In the genomic region with DNA sequence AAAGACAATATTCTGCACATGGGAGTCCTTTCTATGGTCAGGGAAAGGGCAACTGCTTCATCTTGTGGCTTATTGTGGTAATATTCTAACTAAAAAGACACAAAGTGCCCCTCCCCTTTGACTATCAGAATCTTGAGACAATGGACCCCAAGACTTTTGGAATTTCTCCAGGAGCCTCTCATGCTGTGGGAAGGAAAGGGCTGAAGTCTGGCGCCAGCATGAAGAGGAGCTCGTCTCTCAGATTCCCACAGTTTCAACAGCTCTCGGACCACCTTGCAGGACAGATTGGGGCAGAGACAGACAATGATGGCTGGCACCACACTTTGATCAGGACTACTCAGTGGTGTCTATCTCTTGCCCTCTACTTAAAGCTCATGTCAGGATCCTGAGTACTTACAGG, we compare ENCODE assay signal across 16 mouse cellular contexts.
"Had no signal": no experiment of that assay in that cellular context is flagged by ENCODE, and none has a peak within 500 bp of the region (broad histone marks: within the 10 kb centered on the region; RNA-seq: fewer than 3 reads in every experiment).

No protein-coding gene starts in this region.

- H3K4me3 ChIP-seq: midbrain, embryonic 10.5 days; midbrain, embryonic 12.5 days; myocyte; neural tube, embryonic 13.5 days; neural tube, embryonic 15.5 days had no signal

- H3K9ac ChIP-seq: lung, embryonic 14.5 days; midbrain, embryonic 12.5 days; neural tube, embryonic 13.5 days; neural tube, embryonic 15.5 days had no signal

- H3K27me3 ChIP-seq: midbrain, embryonic 12.5 days; neural tube, embryonic 13.5 days had no signal

- H3K9me3 ChIP-seq: midbrain, embryonic 10.5 days; midbrain, embryonic 12.5 days; neural tube, embryonic 13.5 days; neural tube, embryonic 15.5 days had no signal

- H3K27ac ChIP-seq: midbrain, embryonic 10.5 days; midbrain, embryonic 12.5 days; neural tube, embryonic 13.5 days; neural tube, embryonic 15.5 days had no signal

- H3K36me3 ChIP-seq: midbrain, embryonic 10.5 days; midbrain, embryonic 12.5 days; neural tube, embryonic 13.5 days; neural tube, embryonic 15.5 days had no signal

- ATAC-seq: midbrain, embryonic 16.5 days had no signal

- DNase-seq: lung, embryonic 14.5 days; midbrain, embryonic 14.5 days; retina, postnatal 1 day; right cerebral cortex, adult 18-20 months; right cerebral cortex, postnatal 25 days; right cerebral cortex, postnatal 4 days; spleen, adult 18-20 months; thymus, adult 18-20 months; thymus, postnatal 14 days; thymus, postnatal 36 days had no signal

- H3K4me2 ChIP-seq: lung, embryonic 14.5 days; midbrain, embryonic 12.5 days; neural tube, embryonic 13.5 days; neural tube, embryonic 15.5 days had no signal

- H3K4me1 ChIP-seq: midbrain, embryonic 12.5 days; neural tube, embryonic 13.5 days; neural tube, embryonic 15.5 days had no signal
